Mouse (Mus musculus) frontal cortex, adult 2 months (tissue): ENCODE measurements around the gene Elf2. TPM values are rescaled to one million over a fixed set of nuclear protein-coding genes. Genes with fewer than 3 reads are reported as not detected.

ENCODE experiments used
- DNase-seq, 2 experiments: peaks; one replicate each; pipeline ENCODE4 v3.0.0; 2022; ENCODE audit warnings: low spot score in 1 of 2; ENCODE audit errors: extremely low spot score in 1 of 2
- polyA plus RNA-seq: library from polyadenylated mRNA; depleted of rRNA; stranded (reverse); fragments of >200 nt; gene quantifications from 2 replicates; pipeline ENCODE4 v1.2.3, GENCODE M21; 2012

Gene Elf2
- polyA plus RNA-seq, 1 experiment: 32.4 TPM

DNA sequence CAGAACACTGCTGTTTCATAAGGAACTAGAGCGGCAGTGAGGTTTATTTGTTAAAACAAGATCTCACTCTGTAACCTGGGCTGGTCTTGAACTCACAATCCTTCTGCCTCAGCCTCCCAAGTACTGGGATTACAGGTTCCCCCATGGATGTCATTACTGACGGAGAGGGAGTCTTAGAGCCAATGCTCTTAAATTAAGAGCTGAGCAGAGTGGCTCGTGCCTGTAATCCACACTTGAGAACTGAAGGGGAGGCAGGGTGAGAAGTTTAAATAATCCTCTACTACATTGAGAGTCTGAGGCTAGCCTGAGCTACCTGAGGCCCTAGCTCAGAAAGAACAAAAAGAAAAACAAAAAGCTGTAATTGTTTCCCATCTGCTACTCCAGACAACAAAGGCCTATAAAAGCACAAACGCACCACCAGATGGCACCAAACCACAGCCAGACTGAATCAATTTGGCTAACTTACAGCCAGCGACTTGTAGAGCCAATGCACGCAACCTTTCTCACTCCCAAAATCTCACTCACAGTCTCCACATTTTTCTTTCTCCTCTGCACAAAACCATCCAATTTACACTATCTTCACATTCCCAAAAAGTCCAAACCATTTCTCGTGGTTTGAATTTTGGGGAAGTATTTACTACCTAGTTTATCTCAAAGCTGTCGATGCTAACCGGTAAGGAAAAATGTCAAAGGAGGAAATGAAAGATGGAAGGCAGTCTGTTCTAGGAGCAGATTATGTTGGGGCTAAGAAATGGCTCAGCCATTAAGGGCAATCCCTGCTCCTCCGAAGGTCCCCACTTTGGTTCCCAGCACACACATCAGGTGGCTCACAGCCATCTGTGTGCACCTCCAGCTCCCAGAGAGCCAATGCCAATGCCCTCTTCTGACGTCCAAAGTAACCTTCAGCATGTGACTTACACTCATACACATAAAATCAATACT is 51.3 kb downstream of the Elf2 start:
- DNase-seq: peak; percentile 60 to 92

DNA sequence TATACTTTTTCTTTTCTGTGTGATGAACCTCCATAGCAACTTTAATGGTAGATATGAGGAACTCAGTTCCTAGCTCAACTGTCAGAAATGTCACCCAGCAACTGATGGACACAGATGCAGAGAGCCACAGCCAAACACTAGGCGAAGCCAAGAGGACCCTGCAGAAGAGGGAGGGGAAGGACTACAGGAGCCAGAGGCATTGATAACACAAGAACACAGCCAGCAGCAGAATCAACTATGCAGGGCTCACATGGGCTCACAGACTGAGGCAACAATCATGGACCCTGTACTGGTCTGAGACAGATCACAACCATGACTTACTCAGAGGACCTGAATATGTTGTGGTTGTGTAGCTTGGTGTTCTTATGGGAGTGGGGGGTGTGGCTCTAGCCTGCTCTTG is 56.1 kb downstream of the Elf2 start:
- no peak for DNase-seq

DNA sequence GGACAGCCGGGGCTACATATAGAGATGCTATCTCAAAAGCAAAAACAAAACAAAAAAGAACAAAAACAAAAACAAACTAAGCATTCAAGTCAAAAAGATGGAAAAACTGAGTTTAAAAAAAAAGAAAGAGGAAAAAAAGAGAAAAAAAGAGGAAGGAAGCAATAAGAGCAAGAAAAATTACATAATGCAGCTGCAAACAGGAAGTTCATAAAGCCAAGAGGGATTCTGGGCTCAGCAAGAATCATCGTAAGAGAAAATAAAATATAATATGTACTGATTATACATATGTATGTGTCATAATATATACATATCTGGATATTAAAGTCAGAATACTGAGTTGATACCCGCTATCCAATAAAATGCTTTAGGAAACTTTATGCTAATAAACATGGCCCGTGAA is 58.7 kb downstream of the Elf2 start:
- DNase-seq: no peak

DNA sequence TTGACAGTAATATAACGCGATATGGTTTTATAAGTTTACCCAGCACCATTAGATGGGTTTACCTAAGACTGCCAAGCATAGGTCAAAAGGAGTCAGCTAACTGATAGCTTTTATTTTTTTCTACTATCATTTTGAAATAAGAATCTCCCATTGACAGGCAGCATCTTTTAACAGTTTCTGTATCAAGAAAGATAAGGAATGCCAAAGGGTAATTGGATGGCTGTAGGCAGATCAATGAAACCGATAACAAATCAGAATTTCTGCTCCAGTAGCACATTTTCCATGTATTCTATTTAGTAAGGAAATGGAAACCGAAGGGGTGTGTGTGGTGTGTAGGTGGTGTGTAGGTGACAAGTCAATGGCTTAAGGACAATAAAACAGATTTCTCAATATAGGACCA is 62.0 kb downstream of the Elf2 start:
- no peak for DNase-seq

DNA sequence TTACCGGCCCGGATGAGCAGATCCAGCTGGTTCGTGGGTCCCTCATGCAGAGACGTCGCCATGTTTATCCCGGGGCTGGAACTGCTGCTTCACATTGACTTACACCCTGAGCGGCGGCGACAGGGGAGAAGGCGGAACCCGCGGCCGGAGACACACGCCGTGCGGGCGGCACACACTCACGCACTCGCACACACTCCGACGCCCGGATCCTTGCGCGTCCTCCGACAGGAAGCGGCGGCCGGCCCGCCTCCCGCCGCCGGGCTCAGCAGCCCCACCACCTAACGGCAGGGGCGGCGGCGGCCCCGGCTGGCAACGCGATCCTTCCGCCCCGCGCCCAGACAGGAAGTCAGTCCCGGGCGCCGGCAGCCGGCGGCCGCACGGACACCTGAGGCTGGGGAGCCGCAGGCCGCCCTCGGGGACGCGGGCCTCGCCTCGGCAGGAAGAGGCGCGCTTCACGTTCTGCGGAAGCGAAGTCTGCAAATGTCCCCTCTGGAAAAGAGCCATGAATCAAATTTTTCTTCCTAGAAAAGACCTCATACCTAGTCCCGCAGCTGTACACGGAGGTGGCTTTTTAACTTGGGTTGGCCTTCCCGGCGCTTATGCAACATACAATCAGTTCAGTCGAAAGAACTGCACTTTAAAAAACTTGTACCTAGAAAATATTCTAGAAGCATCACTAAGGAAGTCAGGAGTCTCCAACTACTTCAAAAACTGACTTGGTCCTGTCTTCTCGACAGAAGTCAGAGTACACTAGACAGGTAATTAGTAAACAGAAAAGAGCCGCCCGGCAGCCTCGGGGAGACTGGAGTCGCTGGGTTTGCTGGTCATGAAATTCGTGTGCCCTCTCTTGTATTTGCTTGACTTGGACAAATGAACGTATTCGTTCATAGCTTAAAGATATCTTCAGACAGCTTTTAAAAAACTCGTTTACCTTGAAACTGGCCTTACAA is 63.0 kb downstream of the Elf2 start:
- DNase-seq: peak; percentile 69 to 82

DNA sequence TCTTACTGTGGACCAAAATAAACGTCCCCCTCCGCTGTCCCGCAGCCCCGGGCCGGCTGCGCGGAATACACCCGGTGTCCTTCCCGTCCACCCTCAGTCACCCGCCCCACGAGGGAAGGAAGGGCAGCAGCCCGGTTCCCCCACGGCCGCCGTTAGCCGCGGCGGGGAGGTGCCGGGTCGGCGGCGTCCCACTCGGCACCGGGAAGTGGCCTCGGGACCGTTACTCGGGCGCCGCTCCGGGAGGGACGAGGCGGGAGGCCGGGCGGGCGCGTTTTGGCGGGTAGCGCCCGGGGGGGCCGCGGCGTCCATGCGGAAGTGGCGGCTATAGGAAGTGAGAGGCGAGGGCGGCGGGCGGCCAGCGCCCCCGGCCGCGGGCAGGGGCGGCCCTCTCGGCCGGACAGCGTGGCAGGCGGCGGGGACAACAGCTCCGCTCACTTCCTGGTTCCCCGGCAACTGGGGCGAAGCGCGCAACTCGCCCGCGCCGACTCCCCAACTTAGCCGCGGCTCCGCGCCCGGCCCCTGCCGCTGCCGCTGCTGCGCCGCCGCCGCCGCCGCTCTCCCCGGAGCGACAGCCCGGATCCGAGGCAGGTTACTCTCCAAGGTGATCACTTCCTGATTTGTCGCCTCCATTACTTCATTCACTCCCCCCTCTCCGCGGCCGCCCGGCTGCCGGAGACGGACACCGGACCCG is 63.9 kb downstream of the Elf2 start:
- peak; percentile 16 to 28 for DNase-seq

DNA sequence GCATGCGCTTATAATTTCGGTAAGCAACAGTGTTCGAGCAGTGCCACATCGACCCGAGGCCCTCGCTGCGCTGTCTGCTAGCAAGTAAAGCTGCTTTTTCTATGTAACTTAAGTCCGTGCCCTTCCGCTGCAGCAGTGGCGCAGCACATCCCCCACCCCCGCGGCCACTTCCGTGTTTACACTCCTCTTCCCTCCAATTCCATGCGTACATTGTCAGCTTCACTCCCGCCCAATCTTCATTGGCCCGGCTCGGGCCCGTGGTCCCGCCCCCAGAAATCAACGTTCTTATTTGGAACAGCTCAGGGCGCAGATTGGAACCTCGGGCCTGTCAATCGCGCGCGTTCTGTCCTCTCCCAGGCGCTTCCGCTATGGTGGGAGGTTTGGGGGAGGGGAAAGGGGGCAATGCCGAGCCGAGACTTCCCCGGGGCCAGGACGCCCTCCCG is 64.5 kb downstream of the Elf2 start:
- DNase-seq: peak; percentile 97 to 99

DNA sequence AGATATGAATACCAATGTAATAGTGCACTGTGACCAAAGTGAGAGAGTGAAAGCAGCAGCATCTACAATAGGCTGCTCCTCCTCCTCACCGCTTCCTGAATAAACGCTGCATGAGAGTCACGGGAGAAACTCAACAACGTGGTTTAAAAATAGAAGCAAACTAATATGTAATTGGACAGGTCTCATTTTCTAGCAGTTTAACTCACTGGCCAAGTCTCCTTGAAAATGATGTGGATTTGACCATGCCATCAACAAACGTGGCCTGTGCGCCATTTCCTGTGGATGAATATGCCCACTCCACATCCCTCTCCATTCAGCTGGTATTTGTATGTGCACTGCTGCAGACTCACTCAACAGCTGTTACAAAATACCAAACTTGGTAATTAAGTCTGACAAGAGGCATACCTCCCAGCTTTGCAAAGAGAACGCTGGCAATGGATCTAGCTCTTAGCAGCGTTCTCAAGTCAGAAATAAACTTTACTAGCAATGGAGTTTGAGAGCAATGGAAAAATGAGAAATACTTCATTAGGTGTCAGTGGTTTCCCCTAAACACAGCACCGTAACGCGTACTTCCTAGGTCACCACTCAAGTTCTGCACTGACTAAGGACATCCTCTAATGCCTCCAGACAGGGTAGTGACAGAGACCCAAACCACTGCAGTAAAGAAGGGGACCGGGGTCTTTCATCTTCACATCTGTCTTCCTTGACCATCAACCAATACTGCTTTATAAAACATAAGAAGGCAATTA is 70.2 kb downstream of the Elf2 start:
- no peak for DNase-seq

DNA sequence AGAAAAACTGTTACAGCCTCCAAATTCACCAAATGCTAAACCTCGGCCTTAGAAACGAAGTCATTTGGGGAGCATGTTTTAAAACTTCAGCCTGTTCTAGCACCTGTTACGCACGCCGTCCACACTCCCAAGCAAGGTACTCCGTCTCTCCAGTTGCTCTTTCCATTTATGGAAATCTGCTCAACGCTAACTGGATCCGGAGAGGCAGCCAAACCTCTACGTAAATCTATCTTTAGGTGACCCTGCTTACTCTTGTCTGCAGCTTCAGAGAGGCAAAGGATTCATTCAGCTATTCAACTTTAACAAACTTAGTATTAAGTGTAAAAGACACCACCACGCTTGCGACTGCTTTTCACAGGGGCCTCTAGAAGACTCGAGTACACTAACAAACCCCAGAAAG is 72.0 kb downstream of the Elf2 start:
- no peak for DNase-seq

DNA sequence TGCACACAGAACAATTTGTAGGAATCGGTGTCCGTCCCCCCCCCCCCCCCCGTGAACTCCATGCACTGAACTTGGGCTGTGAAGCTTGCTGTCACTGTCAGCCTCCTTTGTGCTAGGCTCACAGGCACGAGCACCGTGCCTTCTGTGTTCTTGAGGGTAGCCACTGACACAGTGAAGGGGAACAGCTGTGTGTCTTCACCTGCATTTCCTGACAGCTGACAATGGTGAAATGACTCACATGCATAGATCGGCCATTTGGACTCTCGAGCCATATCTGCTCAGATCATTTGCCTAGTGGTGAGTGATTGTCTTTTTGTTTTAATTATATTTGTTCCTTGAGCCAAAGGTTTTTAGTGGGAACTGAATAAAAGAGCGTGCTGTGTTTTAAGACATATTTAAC is 77.5 kb downstream of the Elf2 start:
- DNase-seq: no peak

DNA sequence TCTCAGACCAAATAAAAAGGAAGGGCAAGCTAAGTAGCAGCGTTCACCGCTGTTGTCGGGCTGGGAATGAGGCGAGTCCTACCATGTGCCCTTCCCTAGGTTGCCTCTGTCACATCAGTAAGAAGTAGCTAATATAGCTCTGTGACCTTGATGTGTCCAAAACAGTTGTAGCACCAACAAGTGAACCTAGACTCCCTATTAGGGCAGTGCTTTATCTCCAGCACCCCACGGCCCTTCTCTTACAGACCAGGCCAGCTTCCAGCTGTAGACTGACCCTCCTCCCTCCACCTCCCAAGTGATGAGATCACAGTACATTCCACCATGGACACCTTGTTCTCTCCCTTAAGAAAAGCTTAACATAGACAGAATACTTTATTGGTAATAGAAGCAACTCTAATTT is 82.4 kb downstream of the Elf2 start:
- no peak for DNase-seq

DNA sequence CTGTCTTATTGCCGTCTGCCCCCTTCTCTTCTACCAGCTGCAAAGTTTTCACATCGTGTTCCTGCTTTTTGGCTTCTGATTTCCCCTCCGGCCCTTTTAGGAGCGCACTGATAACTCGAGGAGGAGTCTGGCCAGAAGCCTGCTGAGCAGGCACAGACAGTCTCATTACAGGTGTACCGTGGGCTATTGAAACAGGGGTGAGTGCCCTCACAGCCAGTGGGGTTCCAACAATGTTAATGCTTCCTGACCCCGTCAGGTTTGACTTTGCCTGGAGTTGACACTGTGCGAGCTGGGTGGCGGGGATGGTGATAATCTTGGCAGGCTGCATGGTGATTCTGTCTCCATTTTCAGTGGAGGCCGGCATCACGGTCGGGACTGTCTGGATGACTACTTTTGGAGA is 84.0 kb downstream of the Elf2 start:
- no peak for DNase-seq

DNA sequence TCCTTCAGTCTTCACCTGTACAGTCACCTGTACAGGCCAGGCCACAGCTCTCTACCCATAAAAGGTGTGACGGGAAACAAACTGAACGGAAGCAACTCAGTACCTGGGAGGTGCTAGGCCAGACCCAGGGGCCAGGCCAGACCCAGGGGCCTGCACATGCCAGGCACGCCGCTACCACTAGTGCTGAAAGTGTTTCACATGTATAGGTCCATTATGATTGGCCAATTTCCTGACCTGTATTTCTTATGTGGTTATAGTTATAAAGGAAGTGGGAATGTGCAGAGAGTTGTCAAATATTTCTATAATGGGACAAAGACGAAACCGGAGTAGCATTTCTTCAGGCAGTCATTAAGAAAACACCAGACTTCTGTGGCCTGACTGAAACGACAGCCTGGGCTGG is 85.7 kb downstream of the Elf2 start:
- DNase-seq: no peak

DNA sequence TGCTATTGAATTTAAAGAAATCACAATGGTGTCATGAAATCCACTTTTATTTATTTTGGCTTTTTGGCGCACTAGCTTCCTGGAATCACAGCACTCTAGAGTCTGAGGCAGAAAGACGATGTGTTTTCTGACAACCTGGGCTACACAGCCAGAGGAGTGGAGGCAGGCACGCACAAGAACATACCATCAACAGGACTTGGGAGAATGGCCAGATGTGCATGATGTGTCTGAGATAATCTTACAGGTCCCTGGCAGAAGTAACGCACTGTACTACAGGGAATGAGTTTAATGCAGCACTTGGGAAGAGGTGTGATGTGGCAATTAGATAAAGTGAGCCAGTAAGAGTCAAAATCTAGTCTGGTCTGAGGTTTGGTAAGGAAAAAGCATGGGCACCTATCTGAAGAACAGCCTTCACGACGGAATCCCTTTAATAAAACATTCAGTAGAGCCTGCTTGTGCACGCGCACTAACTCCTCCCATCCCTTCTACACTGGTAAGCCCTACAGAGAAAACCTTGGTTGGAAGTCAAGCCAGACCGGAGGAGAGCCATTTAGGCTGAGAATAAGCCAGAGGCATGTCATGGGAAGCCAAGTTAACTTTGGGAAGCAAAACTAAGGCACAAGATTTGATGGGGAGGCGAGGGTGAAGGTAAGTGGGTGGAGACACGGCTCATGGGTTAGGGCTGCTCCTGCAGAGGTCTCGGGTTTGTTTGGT is 87.6 kb downstream of the Elf2 start:
- DNase-seq: no peak

DNA sequence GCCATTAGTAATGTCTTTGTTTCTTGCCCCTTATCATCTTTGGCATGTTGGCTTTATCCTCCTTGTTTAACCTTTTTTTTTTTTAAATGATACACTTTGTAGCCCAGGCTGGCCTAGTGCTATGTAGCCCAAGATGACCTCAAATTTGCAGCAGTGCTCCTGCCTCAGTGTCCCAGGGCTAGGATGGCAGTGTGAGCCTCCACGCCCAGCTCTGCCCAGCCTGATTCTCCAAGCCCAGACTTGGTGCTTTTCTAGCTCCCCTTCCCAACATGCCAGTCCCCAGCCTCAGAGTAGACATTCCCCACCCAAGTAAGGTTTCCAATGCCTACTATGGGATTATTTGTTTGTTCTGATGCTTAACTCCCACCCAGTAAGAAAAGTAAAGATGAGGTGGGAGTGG is 88.2 kb downstream of the Elf2 start:
- DNase-seq: no peak

DNA sequence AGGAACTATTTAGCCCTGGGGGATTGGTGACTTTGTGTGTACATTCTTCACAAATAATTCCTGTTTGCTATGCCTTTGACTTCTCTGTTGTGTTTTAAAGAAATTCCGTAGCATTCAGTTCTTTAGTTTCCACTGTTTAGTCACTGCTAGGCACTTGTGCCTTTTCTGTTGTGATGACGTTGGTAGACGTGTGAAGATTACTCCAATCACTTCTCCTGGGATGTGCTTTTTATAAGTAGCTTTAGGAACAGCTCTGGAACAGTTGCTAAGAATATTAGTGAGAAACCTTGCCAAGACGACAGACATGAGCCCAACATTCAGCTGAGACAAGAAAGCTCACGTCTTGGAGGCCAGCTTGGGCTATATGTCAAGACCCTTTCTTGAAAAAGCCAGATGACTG is 89.4 kb downstream of the Elf2 start:
- DNase-seq: peak in 1 of 2 experiments; percentile 41

DNA sequence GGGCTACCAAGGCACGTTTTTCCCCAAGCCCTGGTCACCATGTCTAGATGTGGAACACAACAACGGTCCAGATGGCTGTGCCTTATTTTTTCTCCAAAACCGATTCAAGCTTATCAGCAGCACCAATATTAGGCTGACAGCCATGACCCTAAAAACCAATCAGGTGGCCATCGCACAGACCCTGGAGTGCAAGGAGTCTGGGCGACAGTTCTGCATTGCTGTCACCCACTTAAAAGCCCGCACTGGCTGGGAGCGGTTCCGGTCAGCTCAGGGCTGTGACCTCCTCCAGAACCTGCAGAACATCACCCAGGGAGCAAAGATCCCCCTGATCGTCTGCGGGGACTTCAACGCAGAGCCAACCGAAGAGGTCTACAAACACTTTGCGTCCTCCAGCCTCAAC is 90.6 kb downstream of the Elf2 start:
- no peak for DNase-seq

DNA sequence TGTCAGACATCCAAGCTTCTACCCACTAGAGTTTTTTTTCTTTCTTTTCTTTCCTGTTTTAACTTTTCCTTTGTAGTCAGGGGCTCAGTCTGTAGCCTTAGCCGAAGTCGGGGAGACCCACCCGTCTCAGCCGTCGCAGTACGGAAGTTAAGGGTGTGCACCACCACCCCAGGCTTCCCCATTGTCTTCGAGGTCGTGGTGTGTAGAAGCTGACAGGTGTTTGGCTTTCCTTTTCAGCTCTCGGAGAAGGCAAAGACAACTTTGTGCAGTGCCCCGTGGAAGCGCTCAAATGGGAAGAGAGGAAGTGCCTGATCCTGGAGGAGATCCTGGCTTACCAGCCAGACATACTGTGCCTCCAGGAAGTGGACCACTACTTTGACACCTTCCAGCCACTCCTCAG is 91.0 kb downstream of the Elf2 start:
- DNase-seq: no peak

DNA sequence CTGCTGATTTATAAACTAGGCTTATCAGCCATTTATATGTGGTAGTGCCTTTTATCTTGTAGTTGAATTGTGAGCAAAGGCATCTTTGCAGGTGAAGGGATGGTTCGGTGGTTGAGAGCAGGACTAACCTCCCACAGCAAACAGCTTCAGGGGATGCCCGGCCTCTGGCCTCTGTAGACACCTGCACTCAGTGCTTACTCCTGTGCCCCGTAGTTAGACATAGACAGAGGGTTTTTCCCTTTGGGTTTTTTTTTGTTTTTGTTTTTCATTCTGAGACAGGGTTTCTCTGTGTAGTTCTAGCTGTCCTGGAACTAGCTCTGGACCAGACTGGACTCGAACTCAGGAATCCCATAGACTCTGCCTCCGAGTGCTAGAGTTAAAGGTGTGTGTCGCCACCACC is 91.9 kb downstream of the Elf2 start:
- no peak for DNase-seq

DNA sequence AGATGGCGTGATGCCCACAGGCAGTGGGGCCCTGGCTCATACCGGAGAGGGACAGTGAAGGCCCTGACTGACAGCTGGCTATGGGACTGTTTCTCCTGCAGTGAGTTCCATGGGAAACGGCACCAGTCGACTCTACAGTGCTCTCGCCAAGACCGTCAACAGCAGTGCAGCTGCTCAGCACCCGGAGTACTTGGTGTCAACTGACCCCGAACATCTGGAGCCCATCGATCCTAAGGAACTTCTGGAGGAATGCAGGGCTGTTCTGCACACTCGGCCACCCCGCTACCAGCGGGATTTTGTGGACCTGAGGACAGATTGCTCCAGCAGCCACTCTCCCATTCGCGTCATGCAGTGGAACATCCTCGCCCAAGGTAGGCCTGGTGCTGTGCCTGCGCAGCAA is 92.8 kb downstream of the Elf2 start:
- DNase-seq: no peak
